Mouse (Mus musculus) stomach, embryonic 14.5 days (tissue): Measurements from ENCODE around the gene Mpp6. TPM values are rescaled to one million over a fixed set of nuclear protein-coding genes. Genes with fewer than 3 reads are reported as not detected.

Experiments used
- ATAC-seq: fragments of 200-750 bp; cut with Nextera tagmentation; 2 replicates; pipeline ENCODE4 v1.8.0; 2017; ENCODE audit warnings: low read depth, moderate TSS enrichment; ENCODE audit not compliant: insufficient number of reproducible peaks, insufficient read depth, low FRiP score
- H3K27ac ChIP-seq: fragments of 300-500 bp; sonication (generic); 2 replicates; pipeline ENCODE4 v1.5.1; 2014; ENCODE audit warnings: mild to moderate bottlenecking, low read length, moderate library complexity, mixed read lengths
- H3K27me3 ChIP-seq: fragments of 300-500 bp; sonication (generic); 2 replicates; pipeline ENCODE4 v1.6.1; 2014; ENCODE audit warnings: low read length, control low read depth, mixed read lengths; ENCODE audit not compliant: control insufficient read depth, insufficient read depth
- H3K36me3 ChIP-seq: fragments of 300-500 bp; sonication (generic); 2 replicates; pipeline ENCODE4 v1.6.1; 2014; ENCODE audit warnings: mild to moderate bottlenecking, control low read depth, low read length, moderate library complexity, mixed read lengths; ENCODE audit not compliant: control insufficient read depth, insufficient read depth
- H3K4me1 ChIP-seq: fragments of 300-500 bp; sonication (generic); 2 replicates; pipeline ENCODE4 v1.6.1; 2014; ENCODE audit warnings: low read length, control low read depth, mixed read lengths; ENCODE audit not compliant: control insufficient read depth, insufficient read depth
- H3K4me2 ChIP-seq: fragments of 300-500 bp; sonication (generic); replicated peaks from 2 replicates; pipeline ENCODE4 v1.6.1; 2014; ENCODE audit warnings: low read depth, low read length, control low read depth
- H3K4me3 ChIP-seq: fragments of 300-500 bp; sonication (generic); 2 replicates; pipeline ENCODE4 v1.5.1; 2014; ENCODE audit warnings: low read depth, low read length, control low read depth
- H3K9ac ChIP-seq: fragments of 300-500 bp; sonication (generic); replicated peaks from 2 replicates; pipeline ENCODE4 v1.6.1; 2014; ENCODE audit warnings: low read depth, mild to moderate bottlenecking, control low read depth, low read length, moderate library complexity, mixed read lengths
- H3K9me3 ChIP-seq: fragments of 300-500 bp; sonication (generic); 2 replicates; pipeline ENCODE4 v1.6.1; 2016; ENCODE audit warnings: low read depth, low read length, control low read depth; ENCODE audit not compliant: control insufficient read depth
- WGBS: fragments of 180-500 bp; shearing (Covaris S2); extraction: QIAGEN DNeasy Blood & Tissue Kit; methylation state at CpG from one replicate; pipeline ENCODE4 v1.1.7; 2014; 5-methylcytosine and 5-hydroxymethylcytosine counted together
- polyA plus RNA-seq: library from polyadenylated mRNA; unstranded; fragments of >200 nt; fragmentation: Nextera tagmentation; extraction: Ambion mirVana; gene quantifications from 2 replicates; pipeline ENCODE4 v1.2.1, GENCODE M21; 2014

The Mpp6 gene
- polyA plus RNA-seq, 1 experiment from 2014 or later = 59.2 TPM

DNA sequence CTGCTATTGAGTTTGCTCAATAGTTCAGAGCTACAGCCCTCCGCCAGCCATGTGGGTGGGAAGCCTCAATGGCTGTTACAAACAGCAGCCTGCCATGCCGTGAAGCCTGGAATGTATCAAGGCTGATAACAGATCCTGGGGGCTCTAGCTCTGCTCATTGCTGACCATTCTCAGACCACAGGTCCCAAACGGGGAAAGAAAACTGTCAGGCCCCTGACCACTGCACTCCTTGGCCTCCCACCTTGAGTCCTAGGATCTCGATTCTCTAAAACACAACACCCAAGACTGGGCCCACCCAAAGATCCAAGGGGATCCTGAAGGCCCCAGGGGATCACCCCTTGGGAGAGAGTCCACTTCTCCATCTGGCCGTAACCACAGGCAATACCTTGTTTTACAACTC lies 112.3 kb downstream of the Mpp6 start:
- H3K36me3 ChIP-seq = no peaks in the 10 kb centered on the region
- 69% methylated on average over 5 of the region's 5 CpGs for WGBS
- no peak overlapping the region for H3K9ac ChIP-seq
- no peaks in the 10 kb centered on the region for H3K27me3 ChIP-seq
- H3K4me2 ChIP-seq = no peak overlapping the region
- no peak overlapping the region for H3K4me3 ChIP-seq
- H3K4me1 ChIP-seq = no peaks in the 10 kb centered on the region
- H3K27ac ChIP-seq = no peak overlapping the region
- ATAC-seq = no peak
- H3K9me3 ChIP-seq = no peaks in the 10 kb centered on the region

- Histone ChIP-seq H3K9me3 (no peaks in the 10 kb centered on the region), H3K27ac (no peak overlapping the region), H3K9ac (no peak overlapping the region), H3K4me2 (no peak overlapping the region), H3K27me3 (no peaks in the 10 kb centered on the region), H3K4me3 (no peak overlapping the region), H3K36me3 (no peaks in the 10 kb centered on the region), H3K4me1 (no peaks in the 10 kb centered on the region)
- WGBS = 72% methylated on average over 5 of the region's 5 CpGs
- no peak for ATAC-seq
Measured at GRCm38 (mm10) chr6:50222986-50223385, 112.9 kb downstream of the Mpp6 start.

- 89% methylated on average over 4 of the region's 4 CpGs for WGBS
- Histone ChIP-seq H3K27me3 (no peaks in the 10 kb centered on the region), H3K4me2 (no peak overlapping the region), H3K4me1 (no peaks in the 10 kb centered on the region), H3K4me3 (no peak overlapping the region), H3K9ac (no peak overlapping the region), H3K36me3 (no peaks in the 10 kb centered on the region), H3K27ac (no peak overlapping the region), H3K9me3 (no peaks in the 10 kb centered on the region)
- ATAC-seq = no peak
Measured at GRCm38 (mm10) chr6:50223606-50224005, 113.6 kb downstream of the Mpp6 start.

- Histone ChIP-seq H3K4me2 (no peak overlapping the region), H3K27me3 (no peaks in the 10 kb centered on the region)
Measured at GRCm38 (mm10) chr6:50225232-50225631, 115.2 kb downstream of the Mpp6 start.

GRCm38 (mm10) chr6:50228180-50228579 lies 118.1 kb downstream of the Mpp6 start:
- no peak overlapping the region for H3K4me3 ChIP-seq
- ATAC-seq = no peak
- no peaks in the 10 kb centered on the region for H3K27me3 ChIP-seq
- 69% methylated on average over 5 of the region's 5 CpGs for WGBS
- H3K9ac ChIP-seq = no peak overlapping the region
- no peaks in the 10 kb centered on the region for H3K4me1 ChIP-seq
- H3K27ac ChIP-seq = no peak overlapping the region
- H3K4me2 ChIP-seq = no peak overlapping the region
- no peaks in the 10 kb centered on the region for H3K36me3 ChIP-seq
- H3K9me3 ChIP-seq = no peaks in the 10 kb centered on the region

More at GRCm38 (mm10) chr6:50225232-50225631, 115.2 kb downstream of the Mpp6 start:
- H3K9me3 ChIP-seq = no peaks in the 10 kb centered on the region
- H3K27ac ChIP-seq = no peak overlapping the region
- no peaks in the 10 kb centered on the region for H3K4me1 ChIP-seq
- 78% methylated on average over 5 of the region's 5 CpGs for WGBS
- no peak for ATAC-seq
- no peak overlapping the region for H3K4me3 ChIP-seq
- no peak overlapping the region for H3K9ac ChIP-seq
- H3K36me3 ChIP-seq = no peaks in the 10 kb centered on the region

- no peaks in the 10 kb centered on the region for H3K4me1 ChIP-seq
- H3K27me3 ChIP-seq = no peaks in the 10 kb centered on the region
- 93% methylated on average over 5 of the region's 5 CpGs for WGBS
- no peaks in the 10 kb centered on the region for H3K9me3 ChIP-seq
- H3K4me3 ChIP-seq = no peak overlapping the region
- no peaks in the 10 kb centered on the region for H3K36me3 ChIP-seq
- H3K4me2 ChIP-seq = no peak overlapping the region
- H3K9ac ChIP-seq = no peak overlapping the region
- ATAC-seq = no peak
- H3K27ac ChIP-seq = no peak overlapping the region
Measured at GRCm38 (mm10) chr6:50231288-50231687, 121.2 kb downstream of the Mpp6 start.

GRCm38 (mm10) chr6:50232984-50233383 lies 122.9 kb downstream of the Mpp6 start:
- Histone ChIP-seq H3K4me3 (no peak overlapping the region), H3K27ac (no peak overlapping the region), H3K36me3 (no peaks in the 10 kb centered on the region), H3K9ac (no peak overlapping the region), H3K4me2 (no peak overlapping the region), H3K4me1 (no peaks in the 10 kb centered on the region), H3K9me3 (no peaks in the 10 kb centered on the region), H3K27me3 (no peaks in the 10 kb centered on the region)
- no peak for ATAC-seq
- 27% methylated on average over 1 of the region's 1 CpGs for WGBS

DNA sequence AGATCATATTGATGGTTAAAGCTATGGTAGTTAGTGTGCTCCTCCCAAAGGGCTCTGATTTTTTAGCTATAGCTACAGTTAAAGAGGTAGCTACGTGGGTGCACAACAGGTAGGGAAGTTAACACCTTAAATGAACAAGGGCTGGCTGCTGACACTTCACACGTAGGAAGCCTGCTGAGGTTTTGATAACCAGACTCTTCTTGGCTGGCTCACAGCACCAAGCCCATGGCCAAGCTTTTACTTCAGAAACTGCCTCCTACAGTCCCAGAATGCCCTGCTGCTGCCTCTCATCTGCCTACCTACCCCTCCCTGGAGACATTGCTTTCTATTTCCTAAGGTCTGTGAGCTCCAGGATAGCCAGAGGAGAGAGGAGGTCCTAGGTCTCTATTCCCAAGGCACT lies 127.9 kb downstream of the Mpp6 start:
- Histone ChIP-seq H3K9ac (no peak overlapping the region), H3K27ac (no peak overlapping the region), H3K4me2 (no peak overlapping the region), H3K4me1 (no peaks in the 10 kb centered on the region), H3K4me3 (no peak overlapping the region), H3K36me3 (no peaks in the 10 kb centered on the region), H3K27me3 (no peaks in the 10 kb centered on the region), H3K9me3 (no peaks in the 10 kb centered on the region)
- ATAC-seq = no peak
- WGBS = 75% methylated on average over 2 of the region's 2 CpGs

- Histone ChIP-seq H3K27ac (no peak overlapping the region), H3K4me3 (no peak overlapping the region), H3K27me3 (no peaks in the 10 kb centered on the region), H3K36me3 (no peaks in the 10 kb centered on the region), H3K4me1 (no peaks in the 10 kb centered on the region), H3K4me2 (no peak overlapping the region), H3K9ac (no peak overlapping the region), H3K9me3 (no peaks in the 10 kb centered on the region)
- ATAC-seq = no peak
- WGBS = 88% methylated on average over 2 of the region's 2 CpGs
Measured at GRCm38 (mm10) chr6:50239902-50240301, 129.9 kb downstream of the Mpp6 start.
